ENCODE assay signal across 25 mouse cellular contexts in the genomic region with DNA sequence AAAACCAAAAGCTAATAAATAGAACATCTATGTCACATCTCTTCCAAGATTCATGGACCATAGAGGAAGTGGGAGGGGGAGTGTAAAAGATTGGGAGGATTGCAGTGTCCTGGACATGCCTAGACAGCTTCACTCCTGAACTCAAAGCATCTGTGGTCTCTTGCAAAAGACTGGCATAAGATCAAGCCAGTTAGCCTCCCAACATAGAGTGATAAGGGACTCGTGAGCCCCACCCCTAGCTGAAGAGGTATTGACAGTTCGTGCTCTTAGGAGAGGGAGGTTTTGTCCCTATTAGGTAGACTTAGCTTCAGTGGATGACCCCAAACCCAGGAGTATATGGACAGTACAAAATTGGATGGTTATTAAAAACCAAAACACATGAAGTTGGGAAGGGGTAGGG. TPM values are rescaled to one million over a fixed set of nuclear protein-coding genes. Genes with fewer than 3 reads are reported as not detected.
"Had no signal": no experiment of that assay in that cellular context is flagged by ENCODE, and none has a peak within 500 bp of the region (broad histone marks: within the 10 kb centered on the region; RNA-seq: fewer than 3 reads in every experiment).

No protein-coding gene starts in this region.

- H3K4me2 ChIP-seq: limb, embryonic 12.5 days; limb, embryonic 15.5 days; lung, embryonic 14.5 days; midbrain, embryonic 11.5 days; neural tube, embryonic 12.5 days; neural tube, embryonic 15.5 days had no signal

- H3K27me3 ChIP-seq: limb, embryonic 12.5 days; limb, embryonic 15.5 days; neural tube, embryonic 12.5 days; neural tube, embryonic 15.5 days had no signal

- H3K4me3 ChIP-seq: left cerebral cortex, adult 2 months; limb, embryonic 12.5 days; limb, embryonic 15.5 days; megakaryocyte, embryonic 14.5 days; neural tube, embryonic 12.5 days; neural tube, embryonic 15.5 days had no signal

- ATAC-seq: inflammation-experienced regulatory T-cells, adult 6 months; intestine, embryonic 16.5 days; lung, postnatal 0 days had no signal

- H3K36me3 ChIP-seq: limb, embryonic 12.5 days; limb, embryonic 15.5 days had no signal

- H3K9me3 ChIP-seq: limb, embryonic 12.5 days; limb, embryonic 15.5 days; megakaryocyte, embryonic 14.5 days; neural tube, embryonic 12.5 days; neural tube, embryonic 15.5 days had no signal

- DNase-seq: kidney, adult 18-20 months; kidney, adult 9 months; kidney, postnatal 14 days; kidney, postnatal 4 days; layer of hippocampus, postnatal 36 days; left cerebral cortex, postnatal 4 days; lung, embryonic 14.5 days; midbrain, embryonic 14.5 days; right cerebral cortex, adult 18-20 months; right cerebral cortex, postnatal 14 days; right cerebral cortex, postnatal 4 days; thymus, adult 2 months; thymus, postnatal 14 days had no signal

- H3K4me1 ChIP-seq: neural tube, embryonic 12.5 days had no signal

- H3K27ac ChIP-seq: left cerebral cortex, adult 2 months; limb, embryonic 12.5 days; limb, embryonic 15.5 days; macrophage; neural tube, embryonic 12.5 days; stomach, postnatal 0 days had no signal

- H3K9ac ChIP-seq: limb, embryonic 12.5 days; limb, embryonic 15.5 days; lung, embryonic 14.5 days; neural tube, embryonic 12.5 days; neural tube, embryonic 15.5 days had no signal

RNA-seq across cellular contexts. Expression of gene Reep1, which starts 44.2 kb away (rescaled TPM):
- polyA plus RNA-seq: macrophage had no signal
